Mouse (Mus musculus) hindbrain, embryonic 16.5 days (tissue): ENCODE data around the gene Tef. TPM values are rescaled to one million over a fixed set of nuclear protein-coding genes. Genes with fewer than 3 reads are reported as not detected.

ENCODE experiments used
- ATAC-seq: fragments of 200-750 bp; cut with Nextera tagmentation; 2 replicates; pipeline ENCODE4 v1.8.0; 2017; ENCODE audit warnings: moderate TSS enrichment, moderate library complexity
- H3K27ac ChIP-seq: fragments of 300-500 bp; sonication (generic); 2 replicates; pipeline ENCODE4 v1.5.1; 2014; ENCODE audit warnings: low read depth, mild to moderate bottlenecking, control low read depth, low read length, moderate library complexity
- H3K27me3 ChIP-seq: fragments of 300-500 bp; sonication (generic); replicated peaks from 2 replicates; pipeline ENCODE4 v1.6.1; 2014; ENCODE audit warnings: low read length; ENCODE audit not compliant: control insufficient read depth, insufficient read depth
- H3K36me3 ChIP-seq: fragments of 300-500 bp; sonication (generic); 2 replicates; pipeline ENCODE4 v1.6.1; 2014; ENCODE audit warnings: mild to moderate bottlenecking, low read length, moderate library complexity, mixed read lengths; ENCODE audit not compliant: control insufficient read depth, insufficient read depth
- H3K4me1 ChIP-seq: fragments of 300-500 bp; sonication (generic); 2 replicates; pipeline ENCODE4 v1.6.1; 2014; ENCODE audit warnings: low read depth, low read length; ENCODE audit not compliant: control insufficient read depth, insufficient read depth
- H3K4me2 ChIP-seq: fragments of 300-500 bp; sonication (generic); 2 replicates; pipeline ENCODE4 v1.6.1; 2014; ENCODE audit warnings: mild to moderate bottlenecking, low read length, control low read depth, moderate library complexity
- H3K4me3 ChIP-seq: fragments of 300-500 bp; sonication (generic); 2 replicates; pipeline ENCODE4 v1.5.1; 2014; ENCODE audit warnings: mild to moderate bottlenecking, low read length, control low read depth, moderate library complexity
- H3K9ac ChIP-seq: fragments of 300-500 bp; sonication (generic); 2 replicates; pipeline ENCODE4 v1.6.1; 2014; ENCODE audit warnings: low read depth, mild to moderate bottlenecking, control low read depth, low read length, moderate library complexity
- H3K9me3 ChIP-seq: fragments of 300-500 bp; sonication (generic); 2 replicates; pipeline ENCODE4 v1.6.1; 2014; ENCODE audit warnings: mild to moderate bottlenecking, low read length, moderate library complexity; ENCODE audit not compliant: control insufficient read depth
- WGBS: fragments of 180-500 bp; shearing (Covaris S2); extraction: QIAGEN DNeasy Blood & Tissue Kit; methylation state at CpG from one replicate; pipeline ENCODE4 v1.1.7; 2014; 5-methylcytosine and 5-hydroxymethylcytosine counted together
- polyA plus RNA-seq: library from polyadenylated mRNA; unstranded; fragments of >200 nt; fragmentation: Nextera tagmentation; extraction: Ambion mirVana; gene quantifications from 2 replicates; pipeline ENCODE4 v1.2.1, GENCODE M21; 2015

Gene Tef
- polyA plus RNA-seq, 1 experiment from 2014 or later: 23.1 TPM

DNA sequence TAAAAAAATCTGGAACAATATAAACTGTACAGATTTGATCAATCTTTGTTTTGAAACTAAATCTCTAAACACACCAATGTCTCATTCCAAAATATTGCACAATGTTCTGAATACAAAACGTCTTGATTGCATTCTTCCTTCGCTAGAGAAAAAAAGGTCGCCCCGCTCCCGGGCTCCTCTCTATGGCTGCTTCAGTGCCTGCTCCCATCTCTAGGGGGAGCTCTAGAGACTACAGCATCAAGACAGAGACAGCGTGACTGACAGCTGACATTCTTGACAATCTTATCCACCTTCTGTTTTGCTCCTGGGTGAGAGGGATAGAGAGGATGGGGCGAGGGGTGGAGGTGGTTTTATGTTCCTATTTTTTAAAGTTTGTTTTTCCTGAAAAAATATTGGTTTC is 46.1 kb downstream of the Tef start:
- WGBS: 39% methylated on average over 7 of the region's 7 CpGs
- H3K9me3 ChIP-seq: no peaks in the 10 kb centered on the region
- no peak overlapping the region for H3K4me2 ChIP-seq
- H3K4me3 ChIP-seq: no peak overlapping the region
- no peak overlapping the region for H3K27ac ChIP-seq
- H3K27me3 ChIP-seq: no peaks in the 10 kb centered on the region
- ATAC-seq: no peak
- no peaks in the 10 kb centered on the region; the same call in 1 of the 2 replicates for H3K4me1 ChIP-seq
- no peak overlapping the region for H3K9ac ChIP-seq
- peaks cover 12% of the 10 kb centered on the region for H3K36me3 ChIP-seq

DNA sequence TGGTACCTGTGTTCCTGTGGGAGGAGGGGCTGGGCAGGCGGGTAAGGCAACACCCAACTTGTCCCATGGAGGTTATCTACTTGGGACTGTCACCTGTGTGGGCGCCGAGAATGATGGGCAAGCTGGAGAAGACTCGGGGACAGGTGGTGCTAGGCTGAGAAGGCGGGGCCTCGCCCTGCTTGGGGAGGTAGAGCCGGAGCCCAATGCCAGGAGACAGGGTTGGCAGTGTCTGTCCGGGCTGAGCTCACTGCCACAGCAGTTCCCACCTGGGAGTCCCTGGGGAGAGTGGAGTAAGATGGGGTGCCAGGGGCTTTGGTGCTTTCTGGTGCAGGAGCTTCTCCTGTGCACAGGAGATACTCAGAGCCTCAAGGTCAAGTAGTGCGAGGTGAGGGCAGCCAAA is 46.9 kb downstream of the Tef start:
- ATAC-seq: no peak
- peaks cover 12% of the 10 kb centered on the region for H3K36me3 ChIP-seq
- 85% methylated on average over 9 of the region's 9 CpGs for WGBS
- H3K27ac ChIP-seq: no peak overlapping the region
- no peak overlapping the region for H3K4me3 ChIP-seq
- no peak overlapping the region for H3K4me2 ChIP-seq
- no peaks in the 10 kb centered on the region; the same call in 1 of the 2 replicates for H3K4me1 ChIP-seq
- H3K9me3 ChIP-seq: no peaks in the 10 kb centered on the region
- H3K27me3 ChIP-seq: no peaks in the 10 kb centered on the region
- no peak overlapping the region for H3K9ac ChIP-seq

DNA sequence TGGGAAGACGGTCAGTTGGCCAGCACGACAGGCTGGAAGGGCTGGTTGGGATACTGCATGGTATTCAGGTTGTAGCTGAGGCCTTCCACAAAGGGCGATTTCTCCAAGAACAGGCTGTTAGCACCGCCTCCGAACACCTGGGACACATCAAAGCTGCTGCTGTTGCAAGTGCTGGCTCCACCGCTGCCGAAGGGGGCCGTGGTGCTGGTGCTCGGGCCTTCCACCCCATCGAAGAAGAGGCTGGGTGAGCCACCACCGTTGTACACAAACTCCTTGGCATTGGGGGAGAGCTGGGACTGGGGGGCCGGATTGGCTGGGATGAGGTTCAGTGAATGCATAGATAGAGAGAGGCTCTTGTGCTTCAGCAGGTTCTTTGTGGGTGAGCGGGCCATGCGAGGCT is 48.5 kb downstream of the Tef start:
- Histone ChIP-seq H3K9ac (no peak overlapping the region), H3K4me2 (no peak overlapping the region), H3K27ac (no peak overlapping the region), H3K36me3 (peaks cover 12% of the 10 kb centered on the region), H3K4me3 (no peak overlapping the region), H3K9me3 (no peaks in the 10 kb centered on the region), H3K4me1 (peaks cover 8% of the 10 kb centered on the region; the same call in 1 of the 2 replicates), H3K27me3 (no peaks in the 10 kb centered on the region)
- ATAC-seq: no peak
- 90% methylated on average over 14 of the region's 14 CpGs for WGBS

DNA sequence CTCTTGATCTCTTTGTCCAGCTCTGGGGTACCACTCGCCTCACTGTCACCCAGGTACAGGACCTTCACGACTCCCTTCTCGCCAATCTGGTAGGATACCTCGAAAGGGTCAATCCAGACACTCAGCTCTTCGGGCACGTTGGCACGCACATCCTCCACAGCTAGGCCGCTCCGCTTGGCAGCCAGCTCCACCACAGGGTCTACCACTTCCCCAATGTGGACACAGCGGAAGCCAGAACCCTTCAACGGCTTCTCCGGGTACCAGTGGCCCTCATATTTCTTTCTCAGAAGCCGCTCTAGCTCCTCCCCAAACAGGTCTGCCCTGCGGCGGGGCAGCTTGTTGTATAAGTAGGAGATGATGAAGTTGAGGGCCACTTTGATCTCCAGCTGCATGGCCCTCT is 49.2 kb downstream of the Tef start:
- H3K9ac ChIP-seq: no peak overlapping the region
- H3K27ac ChIP-seq: no peak overlapping the region
- H3K4me2 ChIP-seq: no peak overlapping the region
- ATAC-seq: no peak
- H3K36me3 ChIP-seq: peaks cover 12% of the 10 kb centered on the region
- H3K27me3 ChIP-seq: no peaks in the 10 kb centered on the region
- H3K4me3 ChIP-seq: no peak overlapping the region
- WGBS: 94% methylated on average over 15 of the region's 15 CpGs
- H3K9me3 ChIP-seq: no peaks in the 10 kb centered on the region
- peaks cover 11% of the 10 kb centered on the region for H3K4me1 ChIP-seq

DNA sequence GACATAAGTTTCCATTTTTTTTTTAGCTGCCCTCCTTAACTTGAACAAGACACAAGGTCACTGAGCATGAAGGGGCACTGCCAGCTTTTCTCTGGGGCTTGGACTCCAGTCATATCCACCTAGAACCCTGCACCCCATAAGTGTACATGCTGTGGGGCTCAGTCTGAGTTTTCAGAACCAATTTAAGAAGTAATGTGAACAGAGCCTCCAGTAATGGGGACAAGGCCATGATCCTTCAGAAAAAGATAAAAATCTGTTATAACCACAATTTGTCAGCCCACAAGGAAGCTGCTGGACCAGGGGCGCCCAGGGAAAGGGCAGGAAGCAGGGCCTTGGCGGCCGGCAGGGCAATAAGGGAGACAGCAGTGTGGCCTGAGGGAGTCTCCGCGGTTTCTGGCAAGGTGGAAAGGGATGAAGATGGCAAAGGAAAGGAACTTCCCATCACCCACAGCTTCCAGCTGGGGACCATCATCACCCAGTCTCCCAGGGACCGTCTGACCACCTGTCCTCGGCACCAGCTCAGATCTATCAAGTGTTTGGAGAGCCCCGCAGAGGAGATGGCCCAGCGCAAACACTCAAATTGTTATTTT is 50.3 kb downstream of the Tef start:
- WGBS: 94% methylated on average over 9 of the region's 9 CpGs
- no peak for ATAC-seq
- H3K27me3 ChIP-seq: no peaks in the 10 kb centered on the region

DNA sequence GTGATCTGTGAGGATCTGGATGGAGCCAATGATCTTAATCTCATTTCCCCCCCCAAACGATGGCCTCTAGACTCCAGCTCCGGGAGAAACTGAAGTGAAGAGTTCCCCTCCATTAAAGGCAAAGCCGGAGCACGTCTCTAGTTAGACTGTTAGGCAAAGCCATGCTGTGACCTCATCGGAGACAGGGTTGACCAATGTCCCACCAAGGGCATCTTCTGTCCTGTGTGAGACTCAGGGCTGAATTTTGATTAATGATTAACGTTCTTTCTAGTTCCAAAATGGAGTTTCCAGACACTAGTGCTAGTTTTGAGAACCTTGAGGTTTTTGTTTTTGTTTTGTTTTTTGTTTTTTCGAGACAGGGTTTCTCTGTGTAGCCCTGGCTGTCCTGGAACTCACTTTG is 50.9 kb downstream of the Tef start:
- H3K4me2 ChIP-seq: no peak overlapping the region
- H3K9ac ChIP-seq: no peak overlapping the region
- no peaks in the 10 kb centered on the region for H3K27me3 ChIP-seq
- no peak overlapping the region for H3K4me3 ChIP-seq
- peaks cover 12% of the 10 kb centered on the region for H3K36me3 ChIP-seq
- no peak for ATAC-seq
- peaks cover 17% of the 10 kb centered on the region for H3K4me1 ChIP-seq
- 88% methylated on average over 7 of the region's 7 CpGs for WGBS
- no peaks in the 10 kb centered on the region for H3K9me3 ChIP-seq
- H3K27ac ChIP-seq: no peak overlapping the region

More for the DNA sequence above, 50.3 kb downstream of the Tef start:
- peaks cover 12% of the 10 kb centered on the region for H3K36me3 ChIP-seq
- no peaks in the 10 kb centered on the region for H3K9me3 ChIP-seq
- H3K27ac ChIP-seq: no peak overlapping the region
- peaks cover 17% of the 10 kb centered on the region for H3K4me1 ChIP-seq
- H3K4me3 ChIP-seq: no peak overlapping the region
- H3K4me2 ChIP-seq: no peak overlapping the region
- no peak overlapping the region for H3K9ac ChIP-seq

DNA sequence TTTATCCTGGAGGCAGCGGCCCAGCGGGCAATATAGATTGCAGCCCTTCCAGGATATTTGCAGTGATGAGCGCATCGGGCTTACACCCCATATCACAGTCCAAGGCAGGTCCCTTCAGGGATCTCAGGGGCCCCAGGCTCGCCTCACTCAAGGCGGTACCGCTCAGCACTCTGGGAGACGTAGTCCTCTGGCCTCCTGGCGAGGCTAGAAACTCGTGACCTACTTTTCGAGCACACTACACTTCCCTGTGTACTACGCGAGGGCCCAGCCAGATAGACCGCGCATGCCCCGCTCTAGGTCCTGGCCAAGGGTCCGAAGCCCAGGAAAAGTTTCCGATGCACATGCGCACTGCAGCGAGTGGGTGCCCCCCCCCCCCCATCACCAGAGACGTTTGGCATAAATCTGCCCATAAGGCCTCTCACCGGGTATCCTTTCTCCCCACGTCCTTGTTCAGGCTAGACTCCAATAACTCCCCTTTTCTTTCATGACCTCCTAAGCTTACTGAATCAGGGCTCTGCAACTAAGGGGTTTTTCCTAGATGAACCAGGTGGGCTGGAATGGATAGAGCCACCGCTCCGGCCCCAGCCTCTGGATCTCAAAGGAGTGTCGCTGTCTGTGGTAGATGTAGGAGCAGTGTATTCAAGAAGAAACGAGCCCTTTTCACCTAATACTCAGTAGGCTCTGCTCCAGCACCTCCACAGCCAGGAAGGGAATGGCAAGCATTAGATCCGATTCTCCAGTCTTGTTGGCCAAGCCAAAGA is 54.0 kb downstream of the Tef start:
- ATAC-seq: peak; percentile 87
- H3K4me2 ChIP-seq: peak overlapping the region; percentile 96
- H3K27ac ChIP-seq: peak overlapping the region; percentile 95
- H3K36me3 ChIP-seq: no peaks in the 10 kb centered on the region; the same call in 1 of the 2 replicates
- peak overlapping the region; percentile 91 for H3K4me3 ChIP-seq
- peaks cover 23% of the 10 kb centered on the region for H3K4me1 ChIP-seq
- H3K9me3 ChIP-seq: no peaks in the 10 kb centered on the region
- no peaks in the 10 kb centered on the region for H3K27me3 ChIP-seq
- peak overlapping the region; percentile 92 for H3K9ac ChIP-seq
- under 1% methylated on average over 28 of the region's 28 CpGs for WGBS

DNA sequence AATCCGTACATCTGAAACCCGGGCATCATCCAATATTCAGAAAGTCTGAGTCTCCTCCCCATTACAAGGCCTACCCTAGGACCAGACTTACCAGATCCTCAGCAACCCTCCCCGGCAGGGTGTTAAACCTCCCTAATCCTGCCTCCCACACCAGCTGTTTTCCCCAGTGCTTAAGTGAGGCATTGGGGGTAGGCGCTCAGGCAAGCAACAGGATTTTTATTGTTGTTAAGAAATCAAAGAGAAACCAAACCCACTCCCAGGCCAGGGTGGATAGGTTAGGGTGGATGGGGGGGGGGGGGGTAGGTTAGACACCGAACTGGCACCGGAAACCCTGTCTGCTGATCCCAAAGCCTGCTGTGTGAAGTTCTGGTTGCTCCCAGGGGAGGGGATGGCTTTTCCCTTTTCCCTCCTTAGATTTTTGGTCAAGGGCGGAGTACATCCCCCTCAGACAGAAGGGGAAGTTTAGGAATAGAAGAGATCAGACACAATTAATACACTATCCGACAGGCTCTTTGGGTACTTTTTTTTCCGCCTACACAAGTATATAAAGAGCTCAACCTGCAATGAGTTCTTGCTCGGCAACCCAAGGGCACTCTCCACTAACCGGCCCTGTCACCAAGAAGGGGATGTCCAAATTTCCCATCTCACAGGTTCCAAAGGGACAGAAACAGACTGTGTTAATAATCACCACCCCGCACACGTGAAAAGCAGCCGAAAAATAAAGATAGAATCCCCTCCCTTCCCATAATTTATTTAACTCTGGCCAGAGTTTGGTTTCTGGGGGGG is 54.9 kb downstream of the Tef start:
- no peak for ATAC-seq
- under 1% methylated on average over 14 of the region's 14 CpGs for WGBS
- Histone ChIP-seq H3K9me3 (no peaks in the 10 kb centered on the region), H3K27me3 (no peaks in the 10 kb centered on the region), H3K27ac (peak overlapping the region; percentile 95), H3K4me2 (peak overlapping the region; percentile 96), H3K9ac (peak overlapping the region; percentile 92), H3K4me3 (peak overlapping the region; percentile 91), H3K36me3 (no peaks in the 10 kb centered on the region), H3K4me1 (peaks cover 23% of the 10 kb centered on the region)

DNA sequence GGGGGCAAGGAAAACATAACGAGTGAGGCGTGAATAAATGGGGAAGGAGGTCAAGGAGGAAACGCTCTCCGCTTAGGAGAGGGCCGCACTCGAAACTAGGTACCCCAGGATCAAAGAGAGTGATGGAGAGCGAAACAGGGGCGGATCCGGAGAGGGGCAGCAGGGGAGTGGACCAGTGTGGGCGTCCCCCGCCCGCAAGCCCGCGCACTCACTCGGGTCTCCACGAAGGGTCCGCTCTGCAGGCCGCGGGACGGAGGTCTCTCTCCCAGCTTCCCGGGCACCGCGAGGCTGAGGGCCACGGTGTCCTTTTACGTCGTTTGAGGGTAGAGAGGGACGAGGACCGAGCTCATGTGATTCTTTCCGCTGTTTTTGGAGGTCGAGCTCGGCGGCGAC is 55.5 kb downstream of the Tef start:
- Histone ChIP-seq H3K27ac (peak overlapping the region; percentile 95), H3K36me3 (no peaks in the 10 kb centered on the region), H3K9me3 (no peaks in the 10 kb centered on the region), H3K4me3 (peak overlapping the region; percentile 91), H3K4me2 (peak overlapping the region; percentile 96), H3K27me3 (no peaks in the 10 kb centered on the region), H3K9ac (peak overlapping the region; percentile 92), H3K4me1 (peaks cover 23% of the 10 kb centered on the region)
- 0 out of 2 replicates have a peak, but pooled peaks have one; percentile 5 for ATAC-seq
- WGBS: 0% methylated on average over 31 of the region's 33 CpGs
